Mouse (Mus musculus): ENCODE measurements around the gene Prss38.

The Prss38 gene

DNA sequence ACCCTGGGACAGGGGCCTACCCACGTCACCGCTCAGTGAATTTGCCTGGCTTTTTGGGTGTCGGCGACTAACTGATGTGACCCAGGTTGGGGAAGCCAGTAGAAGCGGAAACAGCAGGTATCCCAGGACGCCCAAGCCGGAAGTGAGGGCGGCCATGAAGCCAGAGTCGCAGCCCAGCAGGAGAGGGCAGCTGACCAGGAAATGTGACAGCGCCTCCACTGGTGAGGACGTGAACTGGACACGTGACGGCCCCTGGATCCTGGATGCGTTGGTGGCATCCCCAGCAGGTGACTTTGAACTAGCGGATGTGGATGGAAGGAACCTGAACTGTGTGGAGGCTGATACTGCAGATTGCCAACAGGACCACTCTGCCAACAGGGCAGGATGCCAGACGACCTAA lies at the start of gene Prss38:
TSS of gene Prss38 (minus strand) at position 183 of the 400 bp plus-strand sequence.
- DNase-seq: no peak

DNA sequence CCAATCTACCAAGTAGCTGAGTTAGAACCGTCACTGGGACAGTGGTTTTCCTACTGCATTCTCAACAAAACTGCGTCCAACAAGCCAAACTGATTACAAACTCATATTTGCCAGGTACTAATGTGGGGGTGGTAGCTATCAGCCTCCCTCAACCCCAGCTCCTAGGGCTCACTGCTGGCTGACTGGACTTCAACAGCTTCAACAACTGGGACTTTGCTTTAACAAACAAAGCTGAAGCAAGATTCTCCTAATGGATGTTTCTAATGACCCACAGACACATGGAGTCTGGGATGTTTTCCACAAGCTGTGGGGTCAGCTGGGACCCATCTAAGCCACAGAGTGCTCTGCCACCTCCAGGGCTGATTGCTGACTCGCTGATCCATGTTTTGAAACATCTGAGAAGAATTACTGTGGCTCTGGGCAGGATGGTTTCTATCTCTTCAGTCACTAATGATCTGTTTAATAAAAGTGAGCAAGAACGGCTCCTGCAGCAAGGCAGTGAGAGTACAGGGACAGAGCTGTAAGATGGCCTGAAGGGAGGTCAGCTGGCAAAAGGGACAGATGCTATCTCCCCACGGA lies 47.6 kb upstream of the Prss38 start:
- no peak for DNase-seq

DNA sequence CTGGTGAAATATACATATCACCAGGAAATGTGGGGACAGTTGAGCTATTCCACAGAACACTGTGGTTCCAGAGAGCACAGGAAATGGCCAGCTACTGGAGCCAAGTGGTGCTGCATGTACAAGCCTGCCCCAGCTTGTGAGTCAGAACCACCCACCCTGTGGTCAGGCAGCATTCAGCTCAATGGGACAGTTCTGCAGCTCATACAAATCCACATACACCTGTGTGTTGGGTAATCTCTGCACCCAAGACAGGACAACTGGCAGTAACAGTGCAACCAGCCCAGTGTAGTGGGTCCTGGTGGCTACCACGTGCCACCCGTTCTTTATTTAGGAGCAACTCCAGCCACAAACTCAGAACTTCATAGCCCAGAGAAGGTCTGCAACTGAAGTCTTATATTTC lies 46.5 kb upstream of the Prss38 start:
- no peak for DNase-seq

DNA sequence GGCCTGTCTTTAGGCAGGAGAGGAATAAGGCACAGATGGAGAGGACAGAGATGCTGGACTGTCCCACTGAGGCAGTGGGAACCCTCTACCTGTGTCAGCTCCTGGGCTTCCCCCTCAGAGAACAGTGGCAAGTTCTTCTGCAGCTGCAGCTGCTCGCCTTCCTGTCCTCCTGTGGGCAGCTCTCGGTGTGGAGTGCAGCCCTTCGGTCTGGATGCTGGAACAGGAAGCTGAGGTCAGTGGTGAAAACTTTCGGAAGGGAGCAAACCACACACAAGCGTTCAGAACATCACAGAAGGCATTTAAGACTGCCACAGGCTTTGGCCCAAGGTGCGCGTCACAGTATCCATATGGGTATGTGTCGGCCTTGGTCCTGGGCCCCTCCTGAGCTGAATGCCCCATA lies 46.0 kb upstream of the Prss38 start:
- peak in 1 of 2 experiments; percentile 14 for DNase-seq

DNA sequence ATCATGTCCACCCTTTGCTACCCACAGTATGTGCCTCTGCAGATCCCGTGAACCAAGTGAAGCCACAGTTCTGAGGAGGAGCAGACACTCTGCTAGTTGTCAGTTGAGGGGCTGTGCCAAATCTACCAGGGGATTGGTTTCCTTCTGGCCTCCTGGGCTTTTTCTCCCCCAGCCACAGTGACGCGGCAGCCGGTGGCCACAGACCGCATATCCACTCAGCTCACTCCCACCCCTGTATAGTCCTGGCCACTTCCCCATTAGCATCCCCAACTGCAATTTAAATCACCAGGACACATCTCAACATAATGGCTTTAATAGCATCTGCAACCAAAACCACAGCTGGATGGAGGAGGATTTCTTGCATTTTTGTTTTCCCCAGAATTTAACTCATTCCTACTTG lies 43.3 kb upstream of the Prss38 start:
- no peak for DNase-seq

DNA sequence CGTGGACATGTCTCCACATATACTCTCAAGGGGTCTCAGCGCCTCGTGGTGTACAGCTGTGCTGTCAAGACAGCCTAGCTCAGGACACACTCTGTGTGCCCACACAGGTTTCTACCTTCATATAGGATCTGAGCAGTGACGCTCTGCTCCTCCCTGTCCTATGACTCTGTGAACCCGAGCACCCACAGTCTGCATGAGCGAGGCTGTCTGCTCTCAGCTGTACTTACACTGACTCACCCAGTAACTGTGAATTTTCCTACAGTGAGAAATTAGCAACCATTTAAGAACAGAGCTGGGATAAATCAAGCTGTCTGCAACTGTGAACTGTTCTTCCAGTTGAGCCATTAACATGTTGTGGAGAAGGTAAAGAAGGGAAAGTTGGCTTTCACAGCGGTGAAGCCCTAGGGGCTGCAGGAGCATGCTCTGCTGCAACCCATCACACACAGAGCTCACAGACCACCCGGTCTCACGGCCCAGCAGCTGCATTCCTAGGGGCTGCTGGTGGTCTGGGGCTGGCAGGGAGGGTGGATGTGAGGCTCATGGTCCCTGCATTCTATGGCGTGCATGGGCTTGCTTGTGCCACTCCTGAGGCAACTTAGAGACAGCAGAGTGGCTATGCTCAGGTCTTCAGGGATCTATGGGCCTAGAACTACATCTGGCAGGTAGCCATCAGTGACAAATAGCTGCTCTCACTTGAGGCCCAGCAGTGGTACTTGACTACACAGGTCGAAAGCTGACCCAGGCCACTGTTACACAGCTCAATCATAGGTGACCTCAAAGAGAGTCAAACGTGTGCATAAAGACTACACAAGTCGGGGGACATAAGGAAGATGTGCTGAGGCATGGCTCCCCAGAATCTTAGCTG lies 37.8 kb upstream of the Prss38 start:
- no peak for DNase-seq

DNA sequence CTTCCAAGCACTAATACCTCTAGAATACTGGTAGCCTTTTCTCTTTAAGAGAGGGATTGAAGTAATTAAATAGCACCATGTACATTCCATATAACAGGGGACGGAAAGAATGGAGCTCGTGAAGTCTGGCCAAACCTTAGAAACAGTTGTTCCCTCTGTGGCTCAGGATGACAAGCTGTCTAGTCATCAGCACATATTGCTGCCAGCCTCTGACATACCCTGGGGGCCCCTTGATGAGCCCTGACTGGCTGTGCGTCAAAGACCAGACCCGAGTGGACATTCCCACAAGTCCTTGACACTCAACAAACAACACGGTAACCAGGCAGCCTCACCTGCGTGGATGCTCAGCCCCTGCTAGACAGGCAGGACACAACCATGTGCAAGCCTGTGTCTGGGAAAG lies 36.6 kb upstream of the Prss38 start:
- DNase-seq: no peak

DNA sequence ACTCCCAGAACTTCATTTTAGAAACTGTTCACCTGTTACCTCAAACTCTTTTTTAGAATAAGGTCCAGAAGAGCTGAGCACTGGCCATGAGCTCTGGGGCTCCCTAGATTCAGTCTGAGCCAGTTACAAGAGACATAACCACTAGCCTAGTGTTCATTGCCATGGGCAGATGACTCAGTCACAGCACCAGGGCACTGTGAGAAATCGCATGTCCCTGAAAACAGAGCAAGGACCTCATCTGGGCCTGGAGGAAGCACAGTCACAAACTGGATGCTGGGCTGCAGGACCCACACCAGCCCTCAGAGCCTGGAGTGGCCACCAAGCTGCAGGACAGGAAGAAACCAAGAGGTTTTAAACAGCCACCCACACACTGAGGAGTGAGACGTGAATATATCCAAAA lies 35.4 kb upstream of the Prss38 start:
- no peak for DNase-seq

DNA sequence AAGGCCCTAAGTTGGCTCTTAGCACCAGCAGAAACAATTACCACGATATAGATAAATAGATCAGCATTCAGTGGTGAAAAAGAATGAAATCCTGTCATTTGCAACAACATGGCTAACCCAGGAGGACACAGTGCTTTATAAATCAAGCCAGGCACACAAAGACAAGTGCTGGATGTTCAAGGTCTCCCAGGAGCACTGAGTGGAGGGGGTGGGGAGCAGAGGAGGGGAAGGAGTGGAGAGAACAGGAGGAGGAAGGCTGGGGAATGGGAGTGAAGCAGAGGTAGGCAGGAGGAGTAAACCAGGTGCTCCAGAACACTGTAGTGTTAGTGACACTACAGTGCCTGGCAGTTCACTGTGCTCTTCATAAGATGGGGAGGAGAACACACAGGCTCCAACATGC lies 30.3 kb upstream of the Prss38 start:
- no peak for DNase-seq

DNA sequence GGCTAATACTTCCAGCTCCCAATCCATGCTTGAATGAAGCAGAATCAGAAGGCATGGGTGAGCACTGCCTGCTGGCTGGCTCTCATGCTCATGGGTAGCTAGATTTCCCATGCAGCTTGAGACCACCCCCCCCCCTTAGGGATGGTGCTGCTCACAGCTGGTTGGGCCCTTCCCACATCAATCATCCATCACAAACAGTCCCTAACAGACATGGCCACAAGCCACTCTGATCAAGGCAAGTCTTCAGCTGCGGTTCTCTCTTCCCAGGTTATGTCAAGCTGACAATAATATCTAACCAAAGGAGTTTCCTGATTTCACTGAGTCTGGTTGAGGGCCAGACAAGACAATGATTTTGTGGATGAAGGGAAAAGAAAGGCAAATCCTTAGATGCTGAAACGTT lies 25.4 kb upstream of the Prss38 start:
- DNase-seq: no peak

DNA sequence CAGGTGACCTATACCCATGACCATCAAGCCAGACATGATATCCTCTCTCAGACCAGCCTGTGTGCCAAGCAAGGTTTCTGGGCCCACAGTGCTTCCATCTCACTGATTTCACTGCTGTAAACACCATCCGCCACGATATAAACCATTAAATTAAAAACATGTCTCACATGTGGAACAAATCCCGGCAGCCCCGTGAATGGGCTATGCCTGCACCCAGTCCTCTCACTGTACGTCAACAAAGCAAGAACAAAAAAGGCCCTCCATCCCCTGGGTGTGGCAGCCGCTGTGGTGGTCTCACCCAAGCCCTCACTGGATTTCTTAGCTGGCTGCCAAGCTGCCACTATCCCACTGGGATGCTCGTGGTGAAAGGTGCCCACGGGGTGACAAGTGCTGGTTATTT lies 24.4 kb upstream of the Prss38 start:
- no peak for DNase-seq

DNA sequence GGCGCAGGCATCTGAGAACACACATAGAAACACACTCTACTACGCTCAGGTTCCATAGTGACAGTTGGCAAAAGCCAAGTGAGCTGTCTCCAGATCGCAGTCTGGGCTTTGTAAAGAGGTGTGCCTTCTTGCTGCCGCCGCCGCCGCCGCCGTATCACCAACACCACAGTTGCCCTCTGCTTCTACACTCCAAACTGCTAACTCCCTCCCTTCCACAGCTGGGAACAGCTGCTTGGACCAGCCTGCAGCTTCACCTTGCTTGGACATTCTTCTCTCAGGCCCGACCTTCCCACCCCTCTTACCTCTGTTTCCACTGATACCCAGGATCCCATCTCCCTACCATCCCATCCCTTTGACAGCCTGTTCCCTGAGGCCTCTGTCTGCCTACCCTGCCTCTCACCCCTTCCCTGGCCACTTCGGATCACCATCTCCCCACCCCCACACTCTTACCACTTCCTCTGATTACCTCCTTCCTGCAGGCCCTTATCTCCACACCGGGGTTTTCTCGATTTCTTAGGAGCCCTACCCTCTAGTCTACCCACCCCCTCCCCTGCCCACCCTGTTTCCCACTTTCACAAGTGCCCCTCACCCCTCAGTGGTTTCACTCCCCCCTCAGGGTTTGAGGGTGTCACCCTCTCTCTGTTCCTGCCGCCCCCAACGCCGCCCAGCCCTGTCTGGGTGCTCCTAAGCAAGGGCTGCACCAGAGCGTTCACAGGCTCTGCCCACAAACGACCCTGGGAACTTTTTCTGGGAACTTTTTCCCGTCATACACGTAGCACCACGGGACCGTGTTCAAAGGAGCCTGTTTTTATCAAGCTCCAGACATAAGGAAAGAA lies 22.3 kb upstream of the Prss38 start:
- DNase-seq: no peak

DNA sequence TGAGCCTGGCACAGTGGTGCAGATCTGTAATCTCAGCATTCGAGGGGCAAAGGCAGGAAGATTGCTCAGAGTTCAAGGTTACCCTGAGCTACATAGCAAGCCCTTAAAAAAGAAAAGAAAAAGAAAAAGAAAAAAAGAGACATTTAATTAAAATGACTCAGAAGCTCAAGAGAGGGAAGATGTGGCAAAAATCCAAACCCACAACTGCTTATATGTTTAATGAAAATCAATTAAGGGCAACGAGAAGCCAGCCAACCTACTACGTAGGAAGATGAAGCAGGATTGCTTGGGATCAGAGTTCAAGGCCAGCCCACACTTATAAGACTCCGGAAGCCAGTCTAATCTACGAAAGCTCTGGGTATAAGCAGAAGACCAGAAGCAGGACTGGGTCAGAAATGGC lies 19.0 kb upstream of the Prss38 start:
- DNase-seq: no peak

DNA sequence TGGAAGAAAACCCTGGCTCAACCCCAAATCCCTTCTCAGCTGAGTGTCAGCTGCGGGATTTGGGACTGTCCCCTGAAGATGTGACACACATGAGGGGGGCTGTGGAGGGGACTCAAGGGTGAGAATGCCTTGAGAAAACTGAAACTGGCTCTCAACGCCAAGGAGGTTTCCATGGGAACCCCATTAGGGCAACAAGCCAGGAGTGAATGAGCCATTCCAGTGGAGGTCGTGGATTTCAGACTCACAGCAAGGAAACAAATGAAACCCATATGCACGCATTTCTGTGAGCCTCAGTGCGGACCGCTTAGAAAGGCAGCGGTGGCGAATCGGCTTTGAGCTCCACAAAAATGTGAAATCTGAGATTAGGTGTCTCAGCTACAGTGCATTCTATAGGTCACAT lies 18.1 kb upstream of the Prss38 start:
- DNase-seq: no peak

DNA sequence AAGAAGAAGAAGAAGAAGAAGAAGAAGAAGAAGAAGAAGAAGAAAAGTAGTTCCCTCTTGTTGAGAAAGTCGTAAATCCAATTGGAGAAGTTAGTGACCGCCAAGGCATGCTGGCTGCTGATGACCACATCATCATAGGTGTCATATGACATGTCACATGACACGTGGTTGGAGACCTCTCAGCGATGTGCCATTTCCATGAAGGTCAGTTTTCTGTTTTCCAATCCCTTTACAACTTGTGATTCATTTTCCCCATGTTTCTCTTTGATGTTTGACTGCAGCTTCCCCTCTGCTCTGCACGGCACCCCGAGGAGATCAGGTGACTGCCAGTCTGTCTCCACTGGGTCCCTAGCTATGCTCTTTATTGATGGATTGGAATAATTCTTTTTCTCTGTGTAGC lies 16.8 kb upstream of the Prss38 start:
- no peak for DNase-seq

DNA sequence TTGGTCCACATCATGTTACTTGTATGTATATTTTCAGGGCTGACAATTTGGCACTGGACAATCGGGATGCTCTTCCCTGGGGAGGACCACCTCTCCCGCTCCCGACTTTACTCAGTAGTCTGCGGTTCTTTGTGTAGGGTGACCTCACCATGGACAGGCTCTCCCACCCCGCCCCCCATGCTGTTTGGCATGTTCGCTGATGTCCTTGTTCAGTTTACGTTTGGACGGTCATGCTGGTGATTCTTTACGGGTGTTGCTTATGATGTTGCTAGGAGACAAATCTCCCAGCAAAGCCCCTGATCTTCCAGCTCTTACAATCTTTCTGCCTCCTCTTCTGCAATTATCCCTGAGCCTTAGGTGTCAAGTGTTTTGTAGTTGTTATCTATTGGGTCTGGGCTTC lies 15.0 kb upstream of the Prss38 start:
- no peak for DNase-seq

DNA sequence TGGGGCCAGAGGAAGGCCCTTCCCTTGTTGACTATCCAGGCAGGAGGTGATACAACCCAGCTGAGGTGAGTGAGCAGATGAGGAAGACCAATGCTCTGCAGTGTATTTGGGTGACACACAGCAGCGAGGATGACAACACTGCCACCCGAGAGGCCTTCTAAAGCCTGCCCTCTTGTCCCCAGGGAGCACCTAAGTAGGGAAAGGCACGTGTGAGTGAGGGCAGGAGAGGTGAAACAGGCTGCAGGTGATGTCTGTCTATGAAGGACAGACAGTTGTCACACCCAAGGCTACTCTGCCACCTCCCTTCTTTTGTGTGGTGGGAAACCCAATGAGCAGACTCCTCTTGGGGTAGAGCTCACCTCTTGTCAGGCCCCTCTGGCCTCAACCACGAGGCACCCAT lies 14.2 kb upstream of the Prss38 start:
- DNase-seq: no peak

DNA sequence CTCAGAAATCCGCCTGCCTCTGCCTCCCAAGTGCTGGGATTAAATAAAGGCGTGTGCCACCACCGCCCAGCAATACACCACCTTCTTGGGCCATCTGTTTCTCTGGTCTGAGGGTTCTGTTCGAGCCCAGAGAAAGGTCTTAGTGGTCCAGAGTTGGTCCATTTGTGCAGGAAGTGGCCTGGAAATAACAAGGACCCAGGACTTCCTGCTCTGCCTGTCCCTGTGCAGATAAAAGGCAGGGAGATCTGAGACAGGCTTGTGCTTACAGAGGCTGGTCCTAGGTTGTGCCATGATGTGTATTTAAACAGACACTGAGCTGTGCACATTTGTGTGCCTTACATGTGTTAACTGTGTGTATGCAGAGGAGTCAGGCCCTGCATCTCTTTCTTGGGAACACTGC lies 13.3 kb upstream of the Prss38 start:
- DNase-seq: no peak

DNA sequence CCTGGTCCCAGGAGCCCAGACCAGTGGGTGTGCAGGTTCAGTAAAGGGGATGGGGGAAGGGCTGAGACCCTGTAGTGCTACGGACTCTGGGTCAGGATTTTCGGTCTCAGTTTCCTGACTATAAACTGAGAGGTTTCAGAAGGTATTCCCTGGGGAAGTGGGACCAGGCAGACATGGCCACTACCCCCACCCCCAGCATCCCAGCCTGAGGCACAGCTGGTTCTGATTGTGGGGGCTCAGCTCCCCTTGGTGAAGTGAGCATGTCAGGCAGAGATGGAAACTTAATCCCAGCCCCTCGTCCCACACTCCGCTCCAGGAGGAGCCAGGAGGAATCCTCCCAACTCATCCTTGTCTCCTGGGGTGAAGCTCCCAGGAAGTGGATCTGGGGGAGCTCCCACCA lies 12.0 kb upstream of the Prss38 start:
- DNase-seq: no peak

DNA sequence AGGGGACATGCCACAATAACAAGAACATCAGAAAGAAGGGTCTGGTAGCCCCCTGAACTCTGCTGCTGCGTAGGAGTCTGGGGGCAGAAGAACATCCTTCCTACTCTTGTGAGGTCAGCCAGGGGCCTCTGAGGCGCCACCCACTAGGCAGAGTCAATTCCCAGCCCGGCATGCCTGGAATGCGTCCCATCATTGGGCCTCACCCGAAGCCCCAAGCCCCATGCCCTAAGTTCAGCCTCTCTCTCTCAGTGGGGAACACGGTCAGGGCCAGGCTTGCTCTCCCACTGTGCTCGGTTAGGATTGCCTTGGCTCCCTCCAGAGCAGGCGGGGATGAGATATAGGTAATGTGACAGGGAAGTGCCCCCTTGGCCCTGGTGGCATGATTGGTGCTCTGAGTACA lies 9.7 kb upstream of the Prss38 start:
- DNase-seq: no peak

DNA sequence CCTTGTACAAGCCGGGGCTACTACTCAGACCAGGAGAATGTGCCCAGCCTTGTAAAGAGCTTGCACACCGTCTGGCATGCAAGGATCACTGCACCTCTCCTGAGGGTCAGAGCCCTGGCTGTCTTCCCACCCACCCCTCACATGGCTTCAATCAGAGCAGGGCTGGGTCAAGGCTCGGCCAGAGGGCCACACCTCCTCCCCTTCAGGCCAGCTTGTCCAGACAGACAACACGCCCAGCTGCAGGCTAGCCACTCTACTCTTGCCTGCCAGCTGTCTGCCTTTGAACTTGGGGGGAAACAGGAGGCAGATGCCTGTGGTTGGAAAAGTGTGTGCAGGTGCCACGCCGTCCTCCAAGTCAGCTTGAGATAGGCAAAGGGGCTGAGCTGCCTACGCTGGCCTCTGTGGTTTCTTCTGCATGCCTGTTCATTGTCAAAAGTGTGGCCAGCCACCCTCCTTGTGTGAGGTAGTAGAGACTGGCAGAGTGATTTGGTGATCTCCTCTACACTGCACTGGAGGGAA lies 9.0 kb upstream of the Prss38 start:
- DNase-seq: peak; percentile 68 to 76

DNA sequence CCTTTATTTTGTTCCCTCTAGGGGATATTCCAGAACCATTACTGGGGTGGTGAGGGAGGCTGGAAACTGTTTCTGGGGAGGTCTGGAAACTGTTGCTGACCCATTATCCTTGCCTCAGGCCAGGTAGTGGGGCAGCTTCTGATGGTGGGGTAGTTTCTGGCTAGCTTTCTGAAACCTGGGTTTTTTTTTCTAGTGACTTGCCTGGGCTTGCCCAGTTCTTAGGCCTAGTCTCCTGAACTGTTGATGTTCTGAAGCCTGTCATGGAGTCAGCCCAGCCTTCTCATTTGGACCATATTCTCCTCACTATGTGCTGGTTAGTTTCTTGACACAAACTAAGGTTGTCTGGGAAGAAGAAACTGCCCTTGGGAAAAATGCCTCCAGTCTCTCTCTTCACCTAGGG lies 4.1 kb upstream of the Prss38 start:
- DNase-seq: no peak

DNA sequence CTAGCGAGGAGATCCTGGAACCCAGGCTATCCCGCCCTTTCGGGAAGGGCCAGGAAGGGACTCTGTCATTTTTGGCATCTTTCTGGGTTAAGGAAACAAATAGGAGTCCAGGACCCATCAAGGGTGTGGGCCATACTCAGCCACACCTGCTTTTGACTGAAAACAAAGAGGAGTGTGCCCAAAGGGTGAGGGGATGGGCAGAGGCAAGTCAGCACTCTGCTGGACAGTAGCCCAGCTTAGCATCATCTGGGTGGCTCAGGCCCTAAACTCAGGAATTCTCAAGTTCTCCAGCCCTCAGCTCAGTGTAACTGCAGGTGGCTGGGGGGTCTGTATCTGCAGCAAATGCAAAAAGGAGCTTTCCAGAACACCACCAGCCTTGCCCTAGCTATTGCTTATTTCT lies 2.5 kb upstream of the Prss38 start:
- no peak for DNase-seq

DNA sequence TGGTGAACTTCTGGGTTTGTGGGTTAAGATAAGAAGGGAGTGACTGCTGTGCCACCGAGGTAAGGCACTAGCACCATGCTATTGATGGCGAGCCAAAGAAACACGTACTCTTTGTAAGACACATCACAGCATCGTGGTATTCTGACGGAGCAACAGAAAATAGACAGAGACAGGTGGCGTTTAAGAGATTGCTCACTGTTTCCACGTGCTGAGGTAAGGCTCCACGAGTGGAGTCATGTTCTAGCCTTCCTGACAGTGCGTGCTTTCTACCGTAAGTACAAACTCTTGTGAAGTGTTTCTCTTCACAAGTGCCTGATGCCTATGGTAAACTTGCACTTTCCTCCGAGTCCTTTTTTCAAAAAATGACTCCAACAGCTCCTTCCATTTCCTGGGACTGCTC lies 5.6 kb downstream of the Prss38 start:
- DNase-seq: no peak

Measured in kidney, adult 8-10 months (tissue).